Mouse (Mus musculus) cerebellum, adult 9-11 months (tissue): ENCODE results near the gene Art4.
"Not testable (repeated sequence)": the region's sequence is repeated elsewhere in the genome, so short reads cannot be mapped to it uniquely, and the experiment has no call there.

Experiments
- DNase-seq: peaks from one replicate; pipeline ENCODE4 v3.0.0; 2022

The Art4 gene

GRCm38 (mm10) chr6:136857186-136857872 lies at the start of gene Art4:
Gene Art4, minus strand, starts transcription at chr6:136857733.
- DNase-seq: no peak

- DNase-seq: no peak
Measured at GRCm38 (mm10) chr6:136906937-136907293, 49.4 kb upstream of the Art4 start.

- no peak for DNase-seq
Measured at GRCm38 (mm10) chr6:136906283-136906936, 48.9 kb upstream of the Art4 start.

GRCm38 (mm10) chr6:136903885-136904470 lies 46.4 kb upstream of the Art4 start:
- no peak for DNase-seq

- no peak for DNase-seq
Measured at GRCm38 (mm10) chr6:136902527-136902926, 45.0 kb upstream of the Art4 start.

- no peak for DNase-seq
Measured at GRCm38 (mm10) chr6:136901010-136901409, 43.5 kb upstream of the Art4 start.

- no peak for DNase-seq
Measured at GRCm38 (mm10) chr6:136900369-136901009, 43.0 kb upstream of the Art4 start.

- DNase-seq: no peak
Measured at GRCm38 (mm10) chr6:136898954-136899353, 41.4 kb upstream of the Art4 start.

- no peak for DNase-seq
Measured at GRCm38 (mm10) chr6:136898222-136898621, 40.7 kb upstream of the Art4 start.

GRCm38 (mm10) chr6:136897789-136898188 lies 40.3 kb upstream of the Art4 start:
- no peak for DNase-seq

GRCm38 (mm10) chr6:136894532-136895339 lies 37.2 kb upstream of the Art4 start:
- no peak for DNase-seq

- DNase-seq: no peak
Measured at GRCm38 (mm10) chr6:136892002-136892401, 34.5 kb upstream of the Art4 start.

GRCm38 (mm10) chr6:136889554-136889953 lies 32.0 kb upstream of the Art4 start:
- DNase-seq: no peak

GRCm38 (mm10) chr6:136889067-136889466 lies 31.5 kb upstream of the Art4 start:
- DNase-seq: no peak

- no peak for DNase-seq
Measured at GRCm38 (mm10) chr6:136887854-136888253, 30.3 kb upstream of the Art4 start.

- DNase-seq: not testable (repeated sequence)
Measured at GRCm38 (mm10) chr6:136884766-136885165, 27.2 kb upstream of the Art4 start.

GRCm38 (mm10) chr6:136883961-136884360 lies 26.4 kb upstream of the Art4 start:
- no peak for DNase-seq

- no peak for DNase-seq
Measured at GRCm38 (mm10) chr6:136883431-136883915, 25.9 kb upstream of the Art4 start.

GRCm38 (mm10) chr6:136881678-136882077 lies 24.1 kb upstream of the Art4 start:
- no peak for DNase-seq

- no peak for DNase-seq
Measured at GRCm38 (mm10) chr6:136875670-136876069, 18.1 kb upstream of the Art4 start, which contains the start of gene Mgp. Gene Mgp, minus strand, starts transcription at chr6:136875823.

- DNase-seq: no peak
Measured at GRCm38 (mm10) chr6:136874599-136874998, 17.1 kb upstream of the Art4 start.

- no peak for DNase-seq
Measured at GRCm38 (mm10) chr6:136868921-136869320, 11.4 kb upstream of the Art4 start.

GRCm38 (mm10) chr6:136866150-136866549 lies 8.6 kb upstream of the Art4 start:
- DNase-seq: no peak
